Mouse (Mus musculus) CH12.LX (cell line): ENCODE measurements around the gene Mgp. TPM values are rescaled to one million over a fixed set of nuclear protein-coding genes. Genes with fewer than 3 reads are reported as not detected.

Source experiments
- DNase-seq: peaks from one replicate; pipeline ENCODE4 v3.0.0-alpha.2; 2013; ENCODE audit errors: extremely low read depth
- H3K27ac ChIP-seq: 2 replicates; pipeline ENCODE4 v1.5.1; 2012; ENCODE audit warnings: low read depth, mild to moderate bottlenecking, control low read depth, moderate library complexity; ENCODE audit not compliant: insufficient read depth
- H3K27me3 ChIP-seq: replicated peaks from 2 replicates; pipeline ENCODE3; 2012; ENCODE audit warnings: inconsistent platforms
- H3K36me3 ChIP-seq, 2 experiments: replicated peaks in 1 of 2; 2 replicates each; pipeline versions ENCODE3 to v1.6.1; 2012; ENCODE audit warnings: inconsistent platforms in 1 of 2, low read length in 1 of 2, mild to moderate bottlenecking in 1 of 2, mixed read lengths in 1 of 2, moderate library complexity in 1 of 2; ENCODE audit not compliant: control insufficient read depth in 1 of 2, insufficient read depth in 1 of 2
- H3K4me1 ChIP-seq, 2 experiments: 2 replicates each; pipeline ENCODE4 v1.6.1; 2012; ENCODE audit warnings: inconsistent platforms in 1 of 2, moderate library complexity in 1 of 2; ENCODE audit not compliant: insufficient read depth in 2 of 2, control insufficient read depth in 1 of 2
- H3K4me2 ChIP-seq: 2 replicates; pipeline ENCODE4 v1.6.1; 2012; ENCODE audit warnings: low read depth, mild to moderate bottlenecking, control low read depth; ENCODE audit not compliant: poor library complexity, insufficient read depth, severe bottlenecking
- H3K4me3 ChIP-seq, 3 experiments: fragments of 150-350 bp in 1 of 3; sonication (generic) in 1 of 3; replicated peaks in 1 of 3; 2 replicates each; pipeline versions ENCODE3 to v1.5.1; 2011 to 2012; ENCODE audit warnings: low read depth in 2 of 3, low read length in 2 of 3, mild to moderate bottlenecking in 2 of 3, moderate library complexity in 2 of 3, control low read depth in 1 of 3, improper control_type of control experiment in 1 of 3, inconsistent platforms in 1 of 3, mixed read lengths in 1 of 3; ENCODE audit not compliant: poor library complexity in 1 of 3
- H3K79me2 ChIP-seq: replicated peaks from 2 replicates; pipeline ENCODE4 v1.6.1; 2012; ENCODE audit warnings: mild to moderate bottlenecking, moderate library complexity; ENCODE audit not compliant: control insufficient read depth, poor library complexity, insufficient read depth, severe bottlenecking; ENCODE audit errors: extremely low read depth
- H3K9ac ChIP-seq: 2 replicates; pipeline ENCODE4 v1.6.1; 2012; ENCODE audit warnings: low read depth, mild to moderate bottlenecking, control low read depth, moderate library complexity; ENCODE audit not compliant: insufficient read depth
- H3K9me3 ChIP-seq: replicated peaks from 2 replicates; pipeline ENCODE3; 2012; ENCODE audit warnings: low read length, inconsistent platforms, mixed read lengths
- BHLHE40 ChIP-seq: IDR thresholded peaks from 2 replicates; pipeline ENCODE4 v1.6.1; 2011; ENCODE audit warnings: mild to moderate bottlenecking, low read depth, low read length, improper control_type of control experiment
- CTCF ChIP-seq, 2 experiments: IDR thresholded peaks in 1 of 2; conservative IDR thresholded peaks in 1 of 2; 2 replicates each; pipeline ENCODE4 v1.5.1; 2011 to 2012; ENCODE audit warnings: low read depth in 2 of 2, low read length in 2 of 2, improper control_type of control experiment in 1 of 2, inconsistent platforms in 1 of 2, mild to moderate bottlenecking in 1 of 2, moderate library complexity in 1 of 2
- E2F4 ChIP-seq: IDR thresholded peaks from 2 replicates; pipeline ENCODE4 v1.6.1; 2011; ENCODE audit warnings: low read depth, low read length, improper control_type of control experiment; ENCODE audit not compliant: insufficient replicate concordance
- EP300 ChIP-seq: IDR thresholded peaks from 2 replicates; pipeline ENCODE4 v1.6.1; 2011; ENCODE audit warnings: low read length, improper control_type of control experiment
- ETS1 ChIP-seq: conservative IDR thresholded peaks from 2 replicates; pipeline ENCODE4 v1.6.1; 2012; ENCODE audit warnings: low read depth, mild to moderate bottlenecking, inconsistent platforms, low read length, improper control_type of control experiment, moderate library complexity
- GABPA ChIP-seq: IDR thresholded peaks from 2 replicates; pipeline ENCODE4 v1.6.1; 2012; ENCODE audit warnings: low read depth, low read length, improper control_type of control experiment, inconsistent platforms; ENCODE audit not compliant: insufficient replicate concordance
- HCFC1 ChIP-seq: IDR thresholded peaks from 2 replicates; pipeline ENCODE4 v1.6.1; 2012; ENCODE audit warnings: low read depth, mild to moderate bottlenecking, inconsistent platforms, low read length, improper control_type of control experiment
- JUN ChIP-seq: IDR thresholded peaks from 2 replicates; pipeline ENCODE4 v1.6.1; 2011; ENCODE audit warnings: low read depth, mild to moderate bottlenecking, low read length, improper control_type of control experiment, moderate library complexity; ENCODE audit not compliant: insufficient read depth
- JUND ChIP-seq: conservative IDR thresholded peaks from 2 replicates; pipeline ENCODE4 v1.6.1; 2011; ENCODE audit warnings: low read depth, low read length, improper control_type of control experiment
- MAZ ChIP-seq: IDR thresholded peaks from 2 replicates; pipeline ENCODE4 v1.6.1; 2012; ENCODE audit warnings: low read depth, mild to moderate bottlenecking, inconsistent platforms, low read length, improper control_type of control experiment, moderate library complexity
- MXI1 ChIP-seq: IDR thresholded peaks from 2 replicates; pipeline ENCODE4 v1.6.1; 2011; ENCODE audit warnings: mild to moderate bottlenecking, low read depth, low read length, improper control_type of control experiment
- MYC ChIP-seq: IDR thresholded peaks from 2 replicates; pipeline ENCODE4 v1.6.1; 2011; ENCODE audit warnings: low read depth, mild to moderate bottlenecking, improper control_type of control experiment, low read length
- NELFE ChIP-seq: IDR thresholded peaks from 2 replicates; pipeline ENCODE4 v1.6.1; 2011; ENCODE audit warnings: low read depth, low read length, improper control_type of control experiment
- NRF1 ChIP-seq: IDR thresholded peaks from 2 replicates; pipeline ENCODE4 v1.6.1; 2014; ENCODE audit warnings: low read depth, mild to moderate bottlenecking, inconsistent platforms, low read length, improper control_type of control experiment, moderate library complexity
- RAD21 ChIP-seq: IDR thresholded peaks from 2 replicates; pipeline ENCODE4 v1.6.1; 2011; ENCODE audit warnings: low read depth, mild to moderate bottlenecking, low read length, improper control_type of control experiment, moderate library complexity
- RCOR1 ChIP-seq: conservative IDR thresholded peaks from 2 replicates; pipeline ENCODE4 v1.6.1; 2012; ENCODE audit warnings: low read depth, mild to moderate bottlenecking, inconsistent platforms, low read length, improper control_type of control experiment
- SMC3 ChIP-seq: IDR thresholded peaks from 2 replicates; pipeline ENCODE4 v1.6.1; 2011; ENCODE audit warnings: low read depth, low read length, improper control_type of control experiment
- TBP ChIP-seq: conservative IDR thresholded peaks from 2 replicates; pipeline ENCODE4 v1.6.1; 2011; ENCODE audit warnings: low read depth, low read length, improper control_type of control experiment
- UBTF ChIP-seq: IDR thresholded peaks from 2 replicates; pipeline ENCODE4 v1.6.1; 2012; ENCODE audit warnings: low read depth, mild to moderate bottlenecking, inconsistent platforms, low read length, improper control_type of control experiment, moderate library complexity
- USF2 ChIP-seq: conservative IDR thresholded peaks from 2 replicates; pipeline ENCODE4 v1.6.1; 2011; ENCODE audit warnings: low read depth, low read length, improper control_type of control experiment
- ZC3H11A ChIP-seq: IDR thresholded peaks from 2 replicates; pipeline ENCODE4 v1.6.1; 2012; ENCODE audit warnings: low read depth, mild to moderate bottlenecking, inconsistent platforms, low read length, improper control_type of control experiment
- ZKSCAN1 ChIP-seq: IDR thresholded peaks from 2 replicates; pipeline ENCODE4 v1.6.1; 2012; ENCODE audit warnings: low read depth, inconsistent platforms, low read length, improper control_type of control experiment, borderline replicate concordance
- ZMIZ1 ChIP-seq: IDR thresholded peaks from 2 replicates; pipeline ENCODE4 v1.6.1; 2012; ENCODE audit warnings: low read depth, mild to moderate bottlenecking, inconsistent platforms, low read length, improper control_type of control experiment
- ZNF384 ChIP-seq: IDR thresholded peaks from 2 replicates; pipeline ENCODE4 v1.6.1; 2012; ENCODE audit warnings: low read depth, low read length, improper control_type of control experiment, inconsistent platforms
- dilution Hi-C: fragments of 300-500 bp; cut with MboI; formaldehyde crosslinking; loops from 2 replicates; pipeline ENCODE4 v1.14.3; 2020; ENCODE audit warnings: low sequenced_read_pairs; ENCODE audit not compliant: extremely low pct_unique_long_range_greater_than_20kb, extremely low pct_ligation_motif_present
- in situ Hi-C: fragments of 300-500 bp; cut with MboI; formaldehyde crosslinking; loops from 3 replicates; pipeline ENCODE4 v1.14.3; 2019; ENCODE audit warnings: low sequenced_read_pairs, low pct_ligation_motif_present, low pct_unique_long_range_greater_than_20kb, mixed read lengths
- polyA plus RNA-seq: library from polyadenylated mRNA; unstranded; fragments of >175 nt; gene quantifications from 2 replicates; pipeline ENCODE4 v1.2.1, GENCODE M21; 2012; ENCODE audit warnings: low read depth; ENCODE audit not compliant: insufficient read length
- total RNA-seq, 2 experiments: library from RNA; depleted of rRNA; stranded (reverse); fragments of 300-350 nt in 1 of 2; fragments of >200 nt in 1 of 2; gene quantifications; 2 replicates each; pipeline ENCODE4 v1.2.3; 2012 to 2014

The Mgp gene
- total and polyA plus RNA-seq, 3 experiments: not detected

GRCm38 (mm10) chr6:136827116-136827515 is 48.5 kb downstream of the Mgp start:
- H3K27ac ChIP-seq: no peak overlapping the region
- peaks cover 21 to 32% of the 10 kb centered on the region in 2 experiments for H3K36me3 ChIP-seq
- in situ Hi-C loops (no loop called here), dilution Hi-C loops (no loop called here)
- peak overlapping the region; percentile 84 to 93 (median 91) for H3K4me3 ChIP-seq
- peak overlapping the region; percentile 91 for H3K9ac ChIP-seq
- TF ChIP-seq USF2: no peak
- TF ChIP-seq ZC3H11A: no peak
- TF ChIP-seq RCOR1: no peak
- TF ChIP-seq SMC3: no peak
- TF ChIP-seq ZNF384: no peak
- TF ChIP-seq TBP: no peak
- TF ChIP-seq CTCF (conservative IDR thresholded peaks at IDR 0.05 in 1 of 2, IDR thresholded peaks at IDR 0.05 in 1 of 2; ENCODE audit: low read depth in 2 of 2, low read length in 2 of 2): no peak
- no peak for TF ChIP-seq ZMIZ1
- no peak for TF ChIP-seq JUND
- no peak for TF ChIP-seq BHLHE40
- TF ChIP-seq GABPA: no peak
- TF ChIP-seq MXI1: no peak
- no peak for TF ChIP-seq ETS1
- no peak for TF ChIP-seq JUN
- TF ChIP-seq EP300: no peak
- TF ChIP-seq MAZ: no peak
- DNase-seq: no peak
- peak overlapping the region; percentile 96 for H3K4me2 ChIP-seq
- H3K9me3 ChIP-seq: no peaks in the 10 kb centered on the region
- peaks cover 3 to 39% of the 10 kb centered on the region in 2 experiments; a peak in 3 of 4 replicates for H3K4me1 ChIP-seq
- no peaks in the 10 kb centered on the region for H3K27me3 ChIP-seq
- peaks cover 40% of the 10 kb centered on the region for H3K79me2 ChIP-seq

GRCm38 (mm10) chr6:136824987-136825386 is 50.6 kb downstream of the Mgp start:
- Histone ChIP-seq H3K27me3 (no peaks in the 10 kb centered on the region), H3K4me3 (no peak overlapping the region), H3K36me3 (peaks cover 41 to 53% of the 10 kb centered on the region in 2 experiments), H3K9me3 (no peaks in the 10 kb centered on the region), H3K4me1 (peaks cover 3 to 29% of the 10 kb centered on the region in 2 experiments; a peak in 3 of 4 replicates), H3K79me2 (peaks cover 39% of the 10 kb centered on the region), H3K4me2 (no peak overlapping the region), H3K9ac (no peak overlapping the region)
- in situ Hi-C loops: no loop called here
- no peak for DNase-seq
- TF ChIP-seq NRF1 (no peak), UBTF (no peak), GABPA (no peak), NELFE (no peak), ZKSCAN1 (no peak), ZC3H11A (no peak), MXI1 (no peak), MAZ (no peak), RAD21 (no peak), E2F4 (no peak), HCFC1 (no peak), MYC (no peak), ETS1 (no peak), SMC3 (no peak), ZNF384 (no peak)
- TF ChIP-seq, all 38 proteins: peak for 0
- no peak overlapping the region for H3K27ac ChIP-seq
- dilution Hi-C loops: no loop called here
